Mouse (Mus musculus) liver, postnatal 0 days (tissue): ENCODE data around the gene Grm7. TPM values are rescaled to one million over a fixed set of nuclear protein-coding genes. Genes with fewer than 3 reads are reported as not detected.

ENCODE experiments used
- ATAC-seq: fragments of 200-750 bp; cut with Nextera tagmentation; 2 replicates; pipeline ENCODE4 v1.8.0; 2017; ENCODE audit warnings: mild to moderate bottlenecking, moderate library complexity
- DNase-seq: peaks from one replicate; pipeline ENCODE4 v3.0.0-alpha.2; 2016
- H3K27ac ChIP-seq: fragments of 300-500 bp; sonication (generic); 2 replicates; pipeline ENCODE4 v1.5.1; 2014; ENCODE audit warnings: antibody characterized with exemption, moderate library complexity, mild to moderate bottlenecking, low read depth
- H3K27me3 ChIP-seq: fragments of 300-500 bp; sonication (generic); 2 replicates; pipeline ENCODE4 v1.6.1; 2014; ENCODE audit warnings: low read length, control low read depth, mixed read lengths; ENCODE audit not compliant: insufficient read depth
- H3K36me3 ChIP-seq: fragments of 300-500 bp; sonication (generic); replicated peaks from 2 replicates; pipeline ENCODE4 v1.6.1; 2014; ENCODE audit warnings: mild to moderate bottlenecking, control low read depth, low read length, moderate library complexity, mixed read lengths; ENCODE audit not compliant: insufficient read depth
- H3K4me1 ChIP-seq: fragments of 300-500 bp; sonication (generic); 2 replicates; pipeline ENCODE4 v1.6.1; 2014; ENCODE audit warnings: antibody characterized with exemption, mild to moderate bottlenecking, control low read depth; ENCODE audit not compliant: insufficient read depth
- H3K4me2 ChIP-seq: fragments of 300-500 bp; sonication (generic); 2 replicates; pipeline ENCODE4 v1.6.1; 2014; ENCODE audit warnings: low read depth, mild to moderate bottlenecking, low read length, moderate library complexity, mixed read lengths
- H3K4me3 ChIP-seq: fragments of 300-500 bp; sonication (generic); 2 replicates; pipeline ENCODE4 v1.5.1; 2014; ENCODE audit warnings: low read depth, low read length
- H3K9ac ChIP-seq: fragments of 300-500 bp; sonication (generic); replicated peaks from 2 replicates; pipeline ENCODE4 v1.6.1; 2014; ENCODE audit warnings: mild to moderate bottlenecking, moderate library complexity
- H3K9me3 ChIP-seq: fragments of 300-500 bp; sonication (generic); 2 replicates; pipeline ENCODE4 v1.6.1; 2016; ENCODE audit warnings: mild to moderate bottlenecking, control low read depth, low read length, mixed read lengths
- CTCF ChIP-seq: sonication (generic); IDR thresholded peaks from 2 replicates; pipeline ENCODE4 v1.5.1; 2016; ENCODE audit warnings: antibody characterized with exemption, low read depth
- EP300 ChIP-seq: IDR thresholded peaks from 2 replicates; pipeline ENCODE4 v1.6.1; 2016; ENCODE audit warnings: antibody characterized with exemption, low read depth, mild to moderate bottlenecking
- WGBS: fragments of 180-500 bp; shearing (Covaris S2); extraction: QIAGEN DNeasy Blood & Tissue Kit; methylation state at CpG from one replicate; pipeline ENCODE4 v1.1.7; 2014; ENCODE audit not compliant: insufficient replicate concordance; 5-methylcytosine and 5-hydroxymethylcytosine counted together
- polyA plus RNA-seq: library from polyadenylated mRNA; unstranded; fragments of >200 nt; fragmentation: Nextera tagmentation; extraction: Ambion mirVana; gene quantifications from 2 replicates; pipeline ENCODE4 v1.2.1, GENCODE M21; 2015

Gene Grm7
- polyA plus RNA-seq, 1 experiment from 2014 or later = not detected

GRCm38 (mm10) chr6:110668447-110668846 lies 23.1 kb downstream of the Grm7 start:
- 61% methylated on average over 5 of the region's 5 CpGs for WGBS
- H3K9me3 ChIP-seq = no peaks in the 10 kb centered on the region; the same call in 1 of the 2 replicates
- H3K4me1 ChIP-seq = no peaks in the 10 kb centered on the region
- no peak overlapping the region for H3K4me2 ChIP-seq
- H3K27ac ChIP-seq = no peak overlapping the region
- no peaks in the 10 kb centered on the region for H3K36me3 ChIP-seq
- TF ChIP-seq EP300 (no peak), CTCF (no peak)
- no peak for ATAC-seq
- H3K9ac ChIP-seq = no peak overlapping the region
- H3K4me3 ChIP-seq = no peak overlapping the region
- DNase-seq = no peak
- no peaks in the 10 kb centered on the region for H3K27me3 ChIP-seq

GRCm38 (mm10) chr6:110690954-110691353 lies 45.6 kb downstream of the Grm7 start:
- no peak for TF ChIP-seq CTCF
- TF ChIP-seq EP300 = no peak
- ATAC-seq (no peak), DNase-seq (no peak)
- Histone ChIP-seq H3K9ac (no peak overlapping the region), H3K4me1 (no peaks in the 10 kb centered on the region), H3K4me2 (no peak overlapping the region), H3K9me3 (no peaks in the 10 kb centered on the region), H3K36me3 (no peaks in the 10 kb centered on the region), H3K27ac (no peak overlapping the region), H3K27me3 (no peaks in the 10 kb centered on the region), H3K4me3 (no peak overlapping the region)
- whole genome bisulfite sequencing = 76% methylated on average over 1 of the region's 1 CpGs

GRCm38 (mm10) chr6:110709763-110710162 lies 64.4 kb downstream of the Grm7 start:
- no peak overlapping the region for H3K4me3 ChIP-seq
- DNase-seq (no peak), ATAC-seq (no peak)
- TF ChIP-seq CTCF (no peak), EP300 (no peak)
- H3K36me3 ChIP-seq = no peaks in the 10 kb centered on the region
- H3K9me3 ChIP-seq = no peaks in the 10 kb centered on the region
- H3K27me3 ChIP-seq = no peaks in the 10 kb centered on the region
- H3K9ac ChIP-seq = no peak overlapping the region
- H3K27ac ChIP-seq = no peak overlapping the region
- H3K4me1 ChIP-seq = no peaks in the 10 kb centered on the region
- WGBS = 71% methylated on average over 5 of the region's 5 CpGs
- no peak overlapping the region for H3K4me2 ChIP-seq

GRCm38 (mm10) chr6:110714943-110715342 lies 69.6 kb downstream of the Grm7 start:
- Histone ChIP-seq H3K27me3 (no peaks in the 10 kb centered on the region), H3K4me2 (no peak overlapping the region), H3K27ac (no peak overlapping the region), H3K4me1 (no peaks in the 10 kb centered on the region), H3K9ac (no peak overlapping the region), H3K36me3 (no peaks in the 10 kb centered on the region), H3K9me3 (no peaks in the 10 kb centered on the region), H3K4me3 (no peak overlapping the region)
- WGBS = 77% methylated on average over 3 of the region's 3 CpGs
- ATAC-seq (no peak), DNase-seq (no peak)
- TF ChIP-seq EP300 = no peak
- TF ChIP-seq CTCF = no peak

GRCm38 (mm10) chr6:110723371-110723770 lies 78.0 kb downstream of the Grm7 start:
- no peak for DNase-seq
- WGBS = 81% methylated on average over 4 of the region's 4 CpGs
- Histone ChIP-seq H3K27me3 (no peaks in the 10 kb centered on the region), H3K36me3 (no peaks in the 10 kb centered on the region), H3K4me1 (no peaks in the 10 kb centered on the region), H3K9ac (no peak overlapping the region), H3K27ac (no peak overlapping the region), H3K4me2 (no peak overlapping the region), H3K4me3 (no peak overlapping the region), H3K9me3 (no peaks in the 10 kb centered on the region)
- TF ChIP-seq EP300 (no peak), CTCF (no peak)
- no peak for ATAC-seq

- DNase-seq (no peak), ATAC-seq (no peak)
- Histone ChIP-seq H3K4me3 (no peak overlapping the region), H3K9me3 (no peaks in the 10 kb centered on the region), H3K4me2 (no peak overlapping the region), H3K9ac (no peak overlapping the region), H3K36me3 (no peaks in the 10 kb centered on the region), H3K27me3 (no peaks in the 10 kb centered on the region), H3K27ac (no peak overlapping the region), H3K4me1 (no peaks in the 10 kb centered on the region)
- WGBS = 85% methylated on average over 2 of the region's 2 CpGs
- TF ChIP-seq CTCF (no peak), EP300 (no peak)
These were observed 88.5 kb downstream of the Grm7 start for GRCm38 (mm10) chr6:110733914-110734313.
